ENCODE assay signal across 8 mouse cellular contexts in genomic region chr14:19817949-19818348, GRCm38 (mm10). TPM values are rescaled to one million over a fixed set of nuclear protein-coding genes. Genes with fewer than 3 reads are reported as not detected.
DNase-seq lines count a peak whose midpoint lies in the region; ATAC-seq lines count a peak whose summit lies in the region.

No protein-coding gene starts in this region.

- peaks cover 4% of the 10 kb centered on the region; the same call in 1 of the 2 replicates for H3K4me1 ChIP-seq in forebrain, embryonic 11.5 days (replicated peaks; ENCODE audit: control insufficient read depth, insufficient read depth, low read length)
- peaks cover 6% of the 10 kb centered on the region for H3K4me1 ChIP-seq in forebrain, embryonic 12.5 days
- H3K4me1 ChIP-seq in embryonic facial prominence, embryonic 14.5 days (ENCODE audit: control insufficient read depth, insufficient read depth, low read length), result peaks cover 5% of the 10 kb centered on the region
- H3K4me1 ChIP-seq in midbrain, embryonic 10.5 days, result peaks cover 7% of the 10 kb centered on the region

- H3K4me3 ChIP-seq in forebrain, embryonic 11.5 days (ENCODE audit: low read depth, low read length), result no peak overlapping the region
- H3K4me3 ChIP-seq in forebrain, embryonic 12.5 days (replicated peaks), result no peak overlapping the region
- no peak overlapping the region for H3K4me3 ChIP-seq in embryonic facial prominence, embryonic 14.5 days (ENCODE audit: low read depth, low read length)
- H3K4me3 ChIP-seq in midbrain, embryonic 10.5 days, result no peak overlapping the region

- H3K27me3 ChIP-seq in forebrain, embryonic 11.5 days (ENCODE audit: control insufficient read depth, insufficient read depth, low read length), result no peaks in the 10 kb centered on the region
- H3K27me3 ChIP-seq in forebrain, embryonic 12.5 days, result no peaks in the 10 kb centered on the region
- H3K27me3 ChIP-seq in embryonic facial prominence, embryonic 14.5 days (replicated peaks; ENCODE audit: control insufficient read depth, insufficient read depth, low read length), result no peaks in the 10 kb centered on the region
- no peaks in the 10 kb centered on the region for H3K27me3 ChIP-seq in midbrain, embryonic 10.5 days (ENCODE audit: low read depth, poor library complexity, severe bottlenecking)

- H3K4me2 ChIP-seq in forebrain, embryonic 11.5 days (ENCODE audit: low read depth, low read length, severe bottlenecking), result no peak overlapping the region
- H3K4me2 ChIP-seq in forebrain, embryonic 12.5 days, result no peak overlapping the region
- no peak overlapping the region for H3K4me2 ChIP-seq in embryonic facial prominence, embryonic 14.5 days (ENCODE audit: low read depth, low read length)

- peaks cover 22% of the 10 kb centered on the region for H3K36me3 ChIP-seq in forebrain, embryonic 11.5 days (ENCODE audit: control insufficient read depth, insufficient read depth, low read length)
- H3K36me3 ChIP-seq in forebrain, embryonic 12.5 days (replicated peaks), result peaks cover 67% of the 10 kb centered on the region
- peaks cover 80% of the 10 kb centered on the region for H3K36me3 ChIP-seq in embryonic facial prominence, embryonic 14.5 days (ENCODE audit: control insufficient read depth, insufficient read depth, low read length)
- peaks cover 86% of the 10 kb centered on the region for H3K36me3 ChIP-seq in midbrain, embryonic 10.5 days

- H3K9ac ChIP-seq in forebrain, embryonic 11.5 days (ENCODE audit: low read length), result no peak overlapping the region
- H3K9ac ChIP-seq in forebrain, embryonic 12.5 days, result no peak overlapping the region
- no peak overlapping the region for H3K9ac ChIP-seq in embryonic facial prominence, embryonic 14.5 days (ENCODE audit: low read depth, low read length)

- H3K27ac ChIP-seq in forebrain, embryonic 11.5 days (ENCODE audit: low read depth, low read length), result no peak overlapping the region
- no peak overlapping the region for H3K27ac ChIP-seq in forebrain, embryonic 12.5 days
- no peak overlapping the region for H3K27ac ChIP-seq in embryonic facial prominence, embryonic 14.5 days (replicated peaks; ENCODE audit: low read depth, low read length)
- H3K27ac ChIP-seq in midbrain, embryonic 10.5 days (replicated peaks), result no peak overlapping the region

- DNase-seq in forebrain, embryonic 11.5 days (ENCODE audit: low spot score), result peak; percentile 89
- peak; percentile 87 for DNase-seq in adrenal gland, postnatal 14 days
- peak; percentile 84 for DNase-seq in embryonic facial prominence, embryonic 14.5 days (ENCODE audit: low spot score)
- DNase-seq in heart, postnatal 36 days, result peak; percentile 81 to 92
- peak; percentile 70 to 87 for DNase-seq in left cerebral cortex, adult 18-20 months (ENCODE audit: low spot score in 2 of 2)
- peak; percentile 74 for DNase-seq in midbrain, embryonic 10.5 days (ENCODE audit: low spot score)
- DNase-seq in spleen, adult 18-20 months, result peak; percentile 53 to 76

- no peak for ATAC-seq in forebrain, embryonic 11.5 days (replicated peaks; ENCODE audit: low FRiP score)
- ATAC-seq in forebrain, embryonic 12.5 days (ENCODE audit: low FRiP score), result no peak
- peak; percentile 41; the same call in 1 of the 2 replicates for ATAC-seq in embryonic facial prominence, embryonic 14.5 days (ENCODE audit: low read depth)

- intact Hi-C loops in heart, postnatal 36 days (cut with DNase I), result loop anchor here (1.0 to 5.0 kb wide), 3 partner anchors 15 to 112 kb away; no protein-coding TSS in a partner anchor

- WGBS in forebrain, embryonic 11.5 days, result 13% methylated on average over 1 of the region's 1 CpGs
- 12% methylated on average over 1 of the region's 1 CpGs for WGBS in forebrain, embryonic 12.5 days
- 11% methylated on average over 1 of the region's 1 CpGs for WGBS in embryonic facial prominence, embryonic 14.5 days
- WGBS in midbrain, embryonic 10.5 days, result 15% methylated on average over 1 of the region's 1 CpGs

- no peaks in the 10 kb centered on the region for H3K9me3 ChIP-seq in forebrain, embryonic 11.5 days (ENCODE audit: control insufficient read depth, low read length)
- H3K9me3 ChIP-seq in forebrain, embryonic 12.5 days, result 0 out of 2 replicates have a peak, but pooled peaks cover 3% of the 10 kb centered on the region
- 0 out of 2 replicates have a peak, but pooled peaks cover 4% of the 10 kb centered on the region for H3K9me3 ChIP-seq in embryonic facial prominence, embryonic 14.5 days (ENCODE audit: control insufficient read depth, low read length)
- peaks cover 5% of the 10 kb centered on the region; the same call in 1 of the 2 replicates for H3K9me3 ChIP-seq in midbrain, embryonic 10.5 days (replicated peaks)

RNA-seq across cellular contexts. Expression of gene Rtraf, which starts 5.7 kb away (rescaled TPM):
- polyA plus RNA-seq in forebrain, embryonic 11.5 days (2014; fragmentation: Nextera tagmentation; extraction: Ambion mirVana), result 245 and 274 TPM in 2 replicates
- polyA plus RNA-seq in forebrain, embryonic 12.5 days (2016; fragmentation: Nextera tagmentation; extraction: Ambion mirVana), result 256 and 277 TPM in 2 replicates
- 71.3 and 75.4 TPM in 2 replicates for total RNA-seq in adrenal gland, postnatal 14 days (2021)
- polyA plus RNA-seq in embryonic facial prominence, embryonic 14.5 days (2014; fragmentation: Nextera tagmentation; extraction: Ambion mirVana), result 255 and 258 TPM in 2 replicates
- 10 to 100 TPM; 71.0 to 75.8 TPM for total RNA-seq in heart, postnatal 36 days (2021)
- 10 to 100 TPM; 43.5 to 45.1 TPM for total RNA-seq in left cerebral cortex, adult 18-20 months (2021)
- 221 and 237 TPM in 2 replicates for polyA plus RNA-seq in midbrain, embryonic 10.5 days (2016; fragmentation: Nextera tagmentation; extraction: Ambion mirVana)
